Mouse (Mus musculus) bone marrow macrophage, adult 2 months (primary cell): ENCODE data around the gene Acp5. TPM values are rescaled to one million over a fixed set of nuclear protein-coding genes. Genes with fewer than 3 reads are reported as not detected.

Experiments
- H3K27ac ChIP-seq: 2 replicates; pipeline ENCODE4 v1.5.1; 2012; ENCODE audit warnings: low read depth, low read length; ENCODE audit not compliant: insufficient read depth
- H3K4me1 ChIP-seq: 2 replicates; pipeline ENCODE4 v1.6.1; 2012; ENCODE audit warnings: low read length; ENCODE audit not compliant: control insufficient read depth, insufficient read depth
- H3K4me3 ChIP-seq: 2 replicates; pipeline ENCODE4 v1.5.1; 2012; ENCODE audit warnings: mild to moderate bottlenecking, low read length, moderate library complexity; ENCODE audit not compliant: insufficient read depth
- CTCF ChIP-seq: IDR thresholded peaks from 2 replicates; pipeline ENCODE4 v1.5.1; 2012; ENCODE audit warnings: low read depth, mild to moderate bottlenecking, low read length, moderate library complexity
- POLR2A ChIP-seq: IDR thresholded peaks from 2 replicates; pipeline ENCODE4 v1.6.1; 2012; ENCODE audit warnings: mild to moderate bottlenecking, low read depth, low read length, borderline replicate concordance
- polyA plus RNA-seq: library from polyadenylated mRNA; stranded (reverse); fragments of >200 nt; gene quantifications from 2 replicates; pipeline ENCODE4 v1.2.4, GENCODE M21; 2012; ENCODE audit not compliant: missing spikeins, insufficient read depth, insufficient read length

Gene Acp5
- polyA plus RNA-seq, 1 experiment = 9.9 TPM

GRCm38 (mm10) chr9:22115635-22116034 lies 19.9 kb downstream of the Acp5 start:
- Histone ChIP-seq H3K4me3 (no peak overlapping the region), H3K27ac (no peak overlapping the region), H3K4me1 (peaks cover 22% of the 10 kb centered on the region)
- no peak for TF ChIP-seq CTCF
- no peak for TF ChIP-seq POLR2A

GRCm38 (mm10) chr9:22108194-22108593 lies 27.3 kb downstream of the Acp5 start:
- no peak for TF ChIP-seq CTCF
- TF ChIP-seq POLR2A = no peak
- H3K27ac ChIP-seq = no peak overlapping the region
- no peaks in the 10 kb centered on the region for H3K4me1 ChIP-seq
- H3K4me3 ChIP-seq = no peak overlapping the region

- no peaks in the 10 kb centered on the region for H3K4me1 ChIP-seq
- TF ChIP-seq POLR2A (no peak), CTCF (no peak)
- no peak overlapping the region for H3K27ac ChIP-seq
- no peak overlapping the region for H3K4me3 ChIP-seq
Measured at GRCm38 (mm10) chr9:22099922-22100321, 35.6 kb downstream of the Acp5 start.

DNA sequence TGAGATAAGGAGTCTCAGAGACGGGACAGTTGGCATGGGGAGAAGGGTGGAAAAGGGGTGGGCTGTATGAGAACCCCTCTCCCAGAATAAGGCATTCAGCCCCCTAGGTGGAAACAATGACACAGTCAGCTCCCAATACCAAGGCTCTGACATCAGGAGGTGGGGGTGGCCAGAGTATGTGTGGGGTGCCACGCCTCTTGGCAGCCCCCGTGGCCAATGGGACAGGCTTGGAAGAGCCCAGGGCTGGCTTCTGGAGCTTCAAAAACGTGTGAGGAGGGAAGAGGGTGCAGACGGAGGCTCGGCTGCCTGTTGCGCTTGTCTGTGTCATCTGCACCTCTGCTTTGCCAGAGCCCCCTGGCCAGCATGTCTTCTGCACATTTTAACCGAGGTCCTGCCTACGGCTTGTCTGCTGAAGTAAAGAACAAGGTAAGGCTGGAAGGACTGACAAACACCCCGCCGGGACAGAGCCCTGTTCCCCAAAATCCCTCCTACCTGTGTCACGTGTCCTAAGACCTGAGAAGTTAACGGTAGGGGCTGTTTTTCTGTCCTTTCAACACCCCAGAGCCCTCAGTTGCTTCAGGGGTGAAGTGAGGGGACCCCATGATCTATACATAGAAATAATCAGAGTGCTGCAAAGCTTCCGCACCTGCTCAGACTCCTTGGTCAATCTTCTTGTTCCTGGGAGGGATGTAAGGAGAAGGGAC lies 36.4 kb downstream of the Acp5 start, which contains the start of gene Cnn1:
Gene Cnn1 (plus strand): TSS at position 224 of the 704 bp plus-strand sequence.
- TF ChIP-seq POLR2A (no peak), CTCF (no peak)
- no peak within 1 kb of the TSS for H3K4me3 ChIP-seq
- H3K27ac ChIP-seq = no peak within 1 kb of the TSS
- H3K4me1 ChIP-seq = no peaks in the 10 kb centered on the region

DNA sequence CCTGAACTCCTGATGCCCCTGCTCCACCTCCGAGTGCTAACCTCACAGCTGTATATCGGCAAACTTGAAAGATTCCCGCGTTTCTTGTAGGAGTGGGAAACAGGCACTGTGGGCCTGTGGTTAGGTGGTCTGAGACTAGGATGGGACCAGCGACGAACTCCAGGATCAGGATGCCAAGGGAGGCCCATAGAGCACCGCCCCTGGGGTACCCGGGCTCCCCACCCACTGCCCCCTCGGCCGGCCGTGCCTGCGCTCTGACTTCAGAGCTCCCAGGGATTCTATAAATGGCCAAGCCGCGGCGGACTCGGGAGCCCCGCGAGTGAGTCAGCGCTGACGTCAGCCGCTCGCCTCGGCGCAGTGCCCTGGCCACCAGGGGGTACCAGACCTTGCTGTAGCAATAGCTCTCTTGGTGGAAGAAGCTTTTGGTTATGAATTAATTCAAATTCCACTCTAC lies 39.6 kb downstream of the Acp5 start:
- TF ChIP-seq POLR2A (no peak), CTCF (peak; percentile 60)
- Histone ChIP-seq H3K27ac (no peak overlapping the region), H3K4me3 (peak overlapping the region; percentile 36), H3K4me1 (no peaks in the 10 kb centered on the region)

- H3K4me1 ChIP-seq = no peaks in the 10 kb centered on the region
- H3K27ac ChIP-seq = no peak overlapping the region
- H3K4me3 ChIP-seq = no peak overlapping the region
- no peak for TF ChIP-seq CTCF
- TF ChIP-seq POLR2A = no peak
Measured at GRCm38 (mm10) chr9:22092746-22093145, 42.8 kb downstream of the Acp5 start.

- H3K4me3 ChIP-seq = no peak overlapping the region
- no peak for TF ChIP-seq POLR2A
- H3K27ac ChIP-seq = no peak overlapping the region
- H3K4me1 ChIP-seq = peaks cover 4% of the 10 kb centered on the region; the same call in 1 of the 2 replicates
Measured at GRCm38 (mm10) chr9:22089986-22090385, 45.5 kb downstream of the Acp5 start.

- Histone ChIP-seq H3K4me3 (no peak overlapping the region), H3K4me1 (peaks cover 4% of the 10 kb centered on the region; the same call in 1 of the 2 replicates), H3K27ac (no peak overlapping the region)
- TF ChIP-seq POLR2A (no peak), CTCF (no peak)
Measured at GRCm38 (mm10) chr9:22089281-22089680, 46.2 kb downstream of the Acp5 start.

GRCm38 (mm10) chr9:22087034-22087618 lies 48.4 kb downstream of the Acp5 start:
- Histone ChIP-seq H3K4me3 (no peak overlapping the region), H3K4me1 (peaks cover 4% of the 10 kb centered on the region; the same call in 1 of the 2 replicates), H3K27ac (no peak overlapping the region)
- TF ChIP-seq CTCF (no peak), POLR2A (no peak)

DNA sequence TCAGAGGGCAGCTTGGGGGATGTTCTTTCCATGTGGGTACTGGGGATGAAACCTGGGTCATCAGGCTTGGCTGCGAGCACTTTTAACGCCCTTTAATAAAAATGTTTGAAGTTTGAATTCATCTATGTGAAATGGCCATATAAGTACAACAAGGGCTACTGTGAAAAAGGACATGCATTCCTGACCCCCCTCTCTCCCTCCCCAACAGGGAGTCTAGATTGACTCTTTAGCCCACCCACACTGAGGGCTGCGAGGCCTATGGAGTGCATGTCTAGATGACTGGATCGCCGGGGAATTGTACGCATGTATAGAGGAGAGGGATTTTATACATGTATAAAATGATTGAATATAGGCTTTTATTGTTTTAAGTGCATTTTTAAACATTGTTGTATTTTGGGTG lies 49.5 kb downstream of the Acp5 start:
- Histone ChIP-seq H3K4me1 (peaks cover 4% of the 10 kb centered on the region; the same call in 1 of the 2 replicates), H3K27ac (no peak overlapping the region), H3K4me3 (peak overlapping the region; percentile 82)
- TF ChIP-seq CTCF (no peak), POLR2A (no peak)
